Mouse (Mus musculus) liver, postnatal 0 days (tissue): ENCODE results near the gene Hsp90ab1. TPM values are rescaled to one million over a fixed set of nuclear protein-coding genes. Genes with fewer than 3 reads are reported as not detected.

Source experiments
- ATAC-seq: fragments of 200-750 bp; cut with Nextera tagmentation; 2 replicates; pipeline ENCODE4 v1.8.0; 2017; ENCODE audit warnings: mild to moderate bottlenecking, moderate library complexity
- DNase-seq: peaks from one replicate; pipeline ENCODE4 v3.0.0-alpha.2; 2016
- H3K27ac ChIP-seq: fragments of 300-500 bp; sonication (generic); 2 replicates; pipeline ENCODE4 v1.5.1; 2014; ENCODE audit warnings: antibody characterized with exemption, moderate library complexity, mild to moderate bottlenecking, low read depth
- H3K27me3 ChIP-seq: fragments of 300-500 bp; sonication (generic); 2 replicates; pipeline ENCODE4 v1.6.1; 2014; ENCODE audit warnings: low read length, control low read depth, mixed read lengths; ENCODE audit not compliant: insufficient read depth
- H3K36me3 ChIP-seq: fragments of 300-500 bp; sonication (generic); replicated peaks from 2 replicates; pipeline ENCODE4 v1.6.1; 2014; ENCODE audit warnings: mild to moderate bottlenecking, control low read depth, low read length, moderate library complexity, mixed read lengths; ENCODE audit not compliant: insufficient read depth
- H3K4me1 ChIP-seq: fragments of 300-500 bp; sonication (generic); 2 replicates; pipeline ENCODE4 v1.6.1; 2014; ENCODE audit warnings: antibody characterized with exemption, mild to moderate bottlenecking, control low read depth; ENCODE audit not compliant: insufficient read depth
- H3K4me2 ChIP-seq: fragments of 300-500 bp; sonication (generic); 2 replicates; pipeline ENCODE4 v1.6.1; 2014; ENCODE audit warnings: low read depth, mild to moderate bottlenecking, low read length, moderate library complexity, mixed read lengths
- H3K4me3 ChIP-seq: fragments of 300-500 bp; sonication (generic); 2 replicates; pipeline ENCODE4 v1.5.1; 2014; ENCODE audit warnings: low read depth, low read length
- H3K9ac ChIP-seq: fragments of 300-500 bp; sonication (generic); replicated peaks from 2 replicates; pipeline ENCODE4 v1.6.1; 2014; ENCODE audit warnings: mild to moderate bottlenecking, moderate library complexity
- H3K9me3 ChIP-seq: fragments of 300-500 bp; sonication (generic); 2 replicates; pipeline ENCODE4 v1.6.1; 2016; ENCODE audit warnings: mild to moderate bottlenecking, control low read depth, low read length, mixed read lengths
- CTCF ChIP-seq: sonication (generic); IDR thresholded peaks from 2 replicates; pipeline ENCODE4 v1.5.1; 2016; ENCODE audit warnings: antibody characterized with exemption, low read depth
- EP300 ChIP-seq: IDR thresholded peaks from 2 replicates; pipeline ENCODE4 v1.6.1; 2016; ENCODE audit warnings: antibody characterized with exemption, low read depth, mild to moderate bottlenecking
- WGBS: fragments of 180-500 bp; shearing (Covaris S2); extraction: QIAGEN DNeasy Blood & Tissue Kit; methylation state at CpG from one replicate; pipeline ENCODE4 v1.1.7; 2014; ENCODE audit not compliant: insufficient replicate concordance; 5-methylcytosine and 5-hydroxymethylcytosine counted together
- polyA plus RNA-seq: library from polyadenylated mRNA; unstranded; fragments of >200 nt; fragmentation: Nextera tagmentation; extraction: Ambion mirVana; gene quantifications from 2 replicates; pipeline ENCODE4 v1.2.1, GENCODE M21; 2015

The Hsp90ab1 gene
- polyA plus RNA-seq, 1 experiment from 2014 or later = 445 TPM

DNA sequence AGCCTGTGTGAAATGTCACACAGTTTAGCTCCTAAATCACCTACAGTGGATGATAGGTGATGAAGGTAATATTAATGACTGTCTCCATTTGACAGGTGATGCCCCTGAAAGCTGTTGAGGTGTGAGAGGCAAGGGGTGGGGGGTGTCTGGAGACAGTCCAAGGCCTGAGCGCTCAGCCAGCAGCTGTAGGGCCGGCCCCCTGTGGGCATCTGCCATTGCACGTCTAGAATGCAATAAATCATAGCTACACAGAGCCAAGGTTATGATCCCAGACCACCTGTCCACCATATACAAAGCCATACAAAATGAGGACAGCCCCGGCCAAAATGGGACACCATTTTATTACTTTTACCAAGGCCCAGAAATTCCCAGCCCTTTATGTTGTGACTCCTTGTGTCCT lies 48.1 kb downstream of the Hsp90ab1 start:
- WGBS = 64% methylated on average over 4 of the region's 4 CpGs
- H3K4me3 ChIP-seq = no peak overlapping the region
- ATAC-seq = no peak
- no peak for TF ChIP-seq EP300
- TF ChIP-seq CTCF = no peak
- no peaks in the 10 kb centered on the region for H3K9me3 ChIP-seq
- no peak for DNase-seq
- H3K36me3 ChIP-seq = no peaks in the 10 kb centered on the region
- H3K27ac ChIP-seq = no peak overlapping the region
- no peaks in the 10 kb centered on the region for H3K4me1 ChIP-seq
- no peak overlapping the region for H3K4me2 ChIP-seq
- no peak overlapping the region for H3K9ac ChIP-seq
- H3K27me3 ChIP-seq = peaks cover 14% of the 10 kb centered on the region

DNA sequence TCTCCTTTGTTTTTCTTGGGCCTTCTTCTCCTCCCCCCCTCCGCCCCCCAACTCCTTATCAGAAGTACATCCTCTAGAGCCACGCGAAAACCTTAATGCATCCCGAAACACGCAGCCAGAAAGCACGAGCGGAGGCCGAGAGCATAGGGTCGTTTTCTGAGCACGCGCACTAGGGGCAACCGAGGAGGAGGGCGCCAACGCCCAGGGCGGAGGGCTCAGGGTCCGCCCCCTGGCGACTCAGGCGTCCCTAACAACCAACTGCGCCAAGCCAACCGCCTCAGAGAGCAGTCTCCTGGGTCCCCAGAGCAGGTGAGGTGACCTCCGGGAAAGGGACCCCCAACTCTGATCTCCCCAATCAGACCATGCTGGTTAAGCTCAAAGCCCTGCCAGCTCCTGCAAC lies 49.8 kb downstream of the Hsp90ab1 start, which contains the start of gene Tcte1:
Tcte1 (plus strand) TSS at position 172 of the 400 bp plus-strand sequence.
- Histone ChIP-seq H3K4me2 (0 out of 2 replicates have a peak within 1 kb of the TSS, but pooled peaks have one; percentile 44), H3K36me3 (no peaks in the 10 kb centered on the region; the same call in 1 of the 2 replicates), H3K27ac (no peak within 1 kb of the TSS), H3K9me3 (no peaks in the 10 kb centered on the region), H3K4me3 (0 out of 2 replicates have a peak within 1 kb of the TSS, but pooled peaks have one; percentile 4), H3K9ac (no peak within 1 kb of the TSS), H3K4me1 (no peaks in the 10 kb centered on the region), H3K27me3 (peaks cover 14% of the 10 kb centered on the region)
- no peak for ATAC-seq
- WGBS = 4% methylated on average over 21 of the region's 21 CpGs
- no peak for DNase-seq
- TF ChIP-seq CTCF (no peak), EP300 (no peak)

DNA sequence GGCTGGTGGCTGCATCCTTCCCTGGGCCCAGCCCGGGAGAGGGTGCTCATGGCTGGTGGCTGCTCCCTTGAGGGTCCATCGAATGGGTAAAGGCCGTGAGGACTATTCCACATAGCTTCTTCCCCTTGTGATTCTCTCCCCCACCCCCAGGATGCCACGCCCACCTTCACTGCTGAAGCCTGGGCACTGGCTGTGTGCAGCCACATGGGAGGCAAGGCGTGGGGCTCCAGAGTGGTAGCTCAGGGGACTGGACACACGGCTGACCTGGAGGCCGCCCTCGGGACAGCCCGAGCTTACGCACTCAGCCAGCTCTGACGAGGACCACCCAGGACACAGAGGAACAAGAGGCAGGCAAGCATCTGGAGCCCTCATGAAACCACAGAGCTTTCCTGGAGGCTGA lies 52.9 kb downstream of the Hsp90ab1 start:
- H3K4me1 ChIP-seq = no peaks in the 10 kb centered on the region
- WGBS = 76% methylated on average over 11 of the region's 11 CpGs
- TF ChIP-seq EP300 (no peak), CTCF (no peak)

DNA sequence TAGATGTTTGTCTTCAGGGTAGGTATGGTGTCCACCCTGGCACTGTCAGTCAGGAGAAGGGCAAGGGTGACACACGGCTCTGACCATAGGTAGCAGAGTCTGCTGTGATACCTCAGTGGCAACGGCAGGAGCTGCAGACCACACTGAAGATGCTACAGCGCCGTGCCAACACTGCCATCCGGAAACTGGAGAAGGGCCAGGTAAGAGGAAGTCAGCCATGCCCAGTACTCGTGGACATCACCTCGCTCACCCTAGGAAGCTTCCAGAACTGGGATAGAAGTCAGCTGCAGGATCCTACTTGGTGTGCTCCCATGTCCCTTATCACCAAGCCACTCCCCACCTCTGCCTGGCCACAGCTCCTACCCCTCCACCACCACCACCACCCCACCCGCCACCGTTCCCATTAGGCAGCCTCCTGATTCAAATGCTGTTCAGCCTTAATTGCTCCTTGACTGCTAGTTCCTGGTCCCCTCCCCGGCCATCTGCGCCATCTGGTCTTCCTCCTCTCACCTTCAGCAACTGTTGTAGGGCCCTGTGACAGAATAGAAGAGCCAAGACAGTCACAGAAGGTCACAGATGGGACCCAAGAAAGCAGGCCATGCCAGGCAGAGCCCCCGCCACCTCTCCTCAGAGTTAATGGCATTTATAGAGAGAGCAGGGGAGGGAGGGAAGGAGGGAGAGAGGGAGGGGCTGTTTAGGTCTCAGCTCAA lies 54.1 kb downstream of the Hsp90ab1 start:
- ATAC-seq (no peak), DNase-seq (no peak)
- no peak overlapping the region for H3K27ac ChIP-seq
- H3K4me1 ChIP-seq = no peaks in the 10 kb centered on the region
- no peaks in the 10 kb centered on the region for H3K9me3 ChIP-seq
- peaks cover 11% of the 10 kb centered on the region for H3K27me3 ChIP-seq
- 85% methylated on average over 12 of the region's 12 CpGs for WGBS
- H3K4me3 ChIP-seq = no peak overlapping the region
- TF ChIP-seq CTCF = no peak
- no peak for TF ChIP-seq EP300
- H3K36me3 ChIP-seq = no peaks in the 10 kb centered on the region; the same call in 1 of the 2 replicates
- H3K9ac ChIP-seq = no peak overlapping the region
- no peak overlapping the region for H3K4me2 ChIP-seq

More for the DNA sequence above, 52.9 kb downstream of the Hsp90ab1 start:
- no peaks in the 10 kb centered on the region; the same call in 1 of the 2 replicates for H3K36me3 ChIP-seq
- ATAC-seq (no peak), DNase-seq (no peak)
- H3K4me3 ChIP-seq = no peak overlapping the region
- H3K27me3 ChIP-seq = peaks cover 14% of the 10 kb centered on the region
- H3K4me2 ChIP-seq = no peak overlapping the region
- H3K9ac ChIP-seq = no peak overlapping the region
- H3K27ac ChIP-seq = no peak overlapping the region
- no peaks in the 10 kb centered on the region for H3K9me3 ChIP-seq

Other genes with a start within 250 kb of the Hsp90ab1 start
- 20.9 and 21.7 TPM in 2 replicates for gene Cdc5l, start 139.5 kb downstream of the Hsp90ab1 start, polyA plus RNA-seq
- not detected in 2 replicates for gene Spats1, start 97.9 kb downstream of the Hsp90ab1 start, polyA plus RNA-seq
- gene Aars2, start 66.4 kb downstream of the Hsp90ab1 start, polyA plus RNA-seq = 4.2 and 4.8 TPM in 2 replicates
- not detected in 2 replicates for gene Tcte1, start 49.8 kb downstream of the Hsp90ab1 start, polyA plus RNA-seq
- 0.13 and 0.19 TPM in 2 replicates for gene Tmem151b, start 23.6 kb downstream of the Hsp90ab1 start, polyA plus RNA-seq
- gene Nfkbie, start 17.6 kb downstream of the Hsp90ab1 start, polyA plus RNA-seq = 2.8 and 3.0 TPM in 2 replicates
- 47.7 and 47.9 TPM in 2 replicates for gene Slc35b2, start 9.4 kb downstream of the Hsp90ab1 start, polyA plus RNA-seq
- 83.0 and 91.6 TPM in 2 replicates for gene Slc29a1, start 26.3 kb upstream of the Hsp90ab1 start, polyA plus RNA-seq
- gene Mymx, start 28.8 kb upstream of the Hsp90ab1 start, polyA plus RNA-seq = 0.19 TPM in 1 of 2 replicates, not detected in the other
- gene Capn11, start 86.1 kb upstream of the Hsp90ab1 start, polyA plus RNA-seq = not detected in 2 replicates
- 113 TPM in 2 replicates for gene Mrpl14, start 113.1 kb upstream of the Hsp90ab1 start, polyA plus RNA-seq
- gene Tmem63b, start 113.6 kb upstream of the Hsp90ab1 start, polyA plus RNA-seq = 15.1 and 16.9 TPM in 2 replicates
- not detected in 2 replicates for gene 1600014C23Rik, start 160.6 kb upstream of the Hsp90ab1 start, polyA plus RNA-seq